Mouse (Mus musculus) heart, adult 2 months (tissue): ENCODE data around the gene Alox15.

Experiments used
- CTCF ChIP-seq: fragments of 200-600 bp; IDR thresholded peaks from 2 replicates; pipeline ENCODE4 v1.8.1; 2022; ENCODE audit warnings: antibody characterized with exemption, mild to moderate bottlenecking, moderate library complexity
- EP300 ChIP-seq: fragments of 200-500 bp; IDR thresholded peaks from 2 replicates; pipeline ENCODE4 v1.6.1; 2011; ENCODE audit warnings: low read depth, low read length, control low read depth; ENCODE audit not compliant: insufficient read depth
- POLR2A ChIP-seq: fragments of 200-500 bp; IDR thresholded peaks from 2 replicates; pipeline ENCODE4 v1.6.1; 2011; ENCODE audit warnings: mild to moderate bottlenecking, low read depth, low read length, control low read depth; ENCODE audit not compliant: insufficient read depth

DNA sequence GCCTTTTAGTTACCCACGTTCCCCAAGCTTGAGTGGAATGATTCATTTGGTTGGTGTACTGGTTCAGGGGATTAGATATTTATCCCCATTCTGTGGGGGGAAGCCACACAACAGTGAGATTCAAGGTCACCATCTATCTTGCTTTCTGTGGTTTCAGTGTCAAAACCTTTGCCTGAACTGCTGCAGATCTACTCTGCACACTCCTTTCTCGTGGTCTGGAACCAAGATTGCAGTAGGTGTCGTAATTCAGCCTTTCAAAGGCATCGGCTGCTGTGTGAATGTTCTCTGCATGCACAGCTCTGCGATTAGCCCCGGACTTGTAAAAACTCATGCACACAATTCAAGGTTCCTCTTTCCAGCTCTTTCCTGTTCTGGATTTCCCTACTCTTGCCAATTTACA, 24.2 kb upstream of the Alox15 start:
- no peak for TF ChIP-seq CTCF
- TF ChIP-seq POLR2A: no peak
- no peak for TF ChIP-seq EP300
